Mouse (Mus musculus): ENCODE data around the gene Fam107a. TPM values are rescaled to one million over a fixed set of nuclear protein-coding genes. Genes with fewer than 3 reads are reported as not detected.
"Not testable (repeated sequence)": the region's sequence is repeated elsewhere in the genome, so short reads cannot be mapped to it uniquely, and the experiment has no call there.

The Fam107a gene
- polyA plus RNA-seq, 1 experiment from 2014 or later, result 0.08 TPM

DNA sequence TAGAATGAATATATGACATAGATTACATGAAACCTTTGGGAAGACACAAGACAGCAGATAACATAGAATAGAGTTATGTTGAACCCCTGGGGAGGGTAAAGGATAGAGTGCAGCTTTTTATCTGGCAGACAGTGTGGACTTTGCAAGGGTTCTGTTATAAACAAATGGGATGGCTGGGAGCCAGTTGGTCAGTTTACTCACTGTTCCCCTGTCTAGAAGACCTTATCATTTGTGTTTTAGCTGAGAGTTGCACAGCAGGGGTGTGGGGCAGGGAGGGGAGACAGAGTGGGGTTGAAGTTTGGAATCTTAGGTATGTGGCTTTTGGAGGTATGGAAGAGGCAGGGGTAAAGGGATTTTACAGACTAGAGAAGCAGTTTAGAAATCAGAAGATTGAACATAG, 34.0 kb downstream of the Fam107a start:
- Histone ChIP-seq H3K27me3 (no peaks in the 10 kb centered on the region), H3K4me3 (replicated peaks) (no peak overlapping the region), H3K36me3 (no peaks in the 10 kb centered on the region), H3K4me1 (replicated peaks) (peaks cover 8% of the 10 kb centered on the region), H3K4me2 (no peak overlapping the region), H3K9me3 (replicated peaks) (no peaks in the 10 kb centered on the region), H3K9ac (no peak overlapping the region), H3K27ac (peak overlapping the region; percentile 60)
- ATAC-seq (ENCODE audit: low read depth) (peak; percentile 73), DNase-seq (no peak)

DNA sequence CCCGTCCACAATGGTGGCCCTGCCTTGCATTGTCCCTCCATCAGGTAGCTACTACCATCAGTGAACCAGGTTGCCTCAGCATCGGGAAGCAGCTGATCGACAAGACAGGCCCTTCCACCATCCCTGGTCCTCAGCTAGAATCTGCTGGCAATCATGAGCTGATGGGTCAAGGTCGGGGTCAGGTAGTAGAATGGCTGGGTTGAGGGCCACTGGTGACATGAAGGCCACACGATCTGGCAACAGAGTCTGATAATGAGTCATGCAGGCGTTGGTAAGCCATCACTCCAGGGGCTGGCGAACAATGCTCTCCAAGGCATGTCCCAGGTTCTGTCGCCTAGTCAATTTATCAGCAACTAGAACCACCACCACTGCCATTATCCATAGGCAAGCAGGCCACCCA, 46.5 kb downstream of the Fam107a start:
- not testable (repeated sequence) for H3K4me2 ChIP-seq; H3K36me3 ChIP-seq; H3K9me3 ChIP-seq (replicated peaks); ATAC-seq (ENCODE audit: low read depth); H3K27me3 ChIP-seq; H3K4me1 ChIP-seq (replicated peaks); DNase-seq; H3K27ac ChIP-seq; H3K4me3 ChIP-seq (replicated peaks); H3K9ac ChIP-seq
- WGBS (ENCODE audit: insufficient replicate concordance), result 60% methylated on average over 8 of the region's 8 CpGs

DNA sequence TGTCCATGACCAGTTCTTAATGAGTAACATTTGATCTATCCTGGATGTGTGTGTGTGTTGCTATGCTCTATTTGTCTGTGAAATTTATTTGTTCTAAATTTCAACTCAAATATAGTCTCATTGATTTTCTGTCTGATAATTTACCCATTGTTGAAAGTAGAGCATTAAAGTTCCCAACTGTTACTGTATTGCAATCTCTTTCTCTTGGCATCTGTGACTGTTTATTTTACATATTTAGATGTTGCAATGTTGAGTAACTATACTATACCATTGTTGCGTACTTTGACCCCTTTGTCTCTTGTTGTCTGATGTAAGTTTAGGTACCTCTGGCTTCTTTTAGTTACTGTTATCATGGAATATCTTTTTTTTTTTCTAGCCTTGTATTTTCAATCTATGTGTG, 53.4 kb downstream of the Fam107a start:
- Histone ChIP-seq H3K9ac (no peak overlapping the region), H3K4me2 (no peak overlapping the region), H3K27me3 (no peaks in the 10 kb centered on the region), H3K36me3 (no peaks in the 10 kb centered on the region), H3K4me1 (replicated peaks) (no peaks in the 10 kb centered on the region), H3K9me3 (replicated peaks) (no peaks in the 10 kb centered on the region), H3K4me3 (replicated peaks) (no peak overlapping the region), H3K27ac (no peak overlapping the region)
- ATAC-seq (ENCODE audit: low read depth), result no peak
- no peak for DNase-seq
- WGBS (ENCODE audit: insufficient replicate concordance), result 66% methylated on average over 1 of the region's 1 CpGs

DNA sequence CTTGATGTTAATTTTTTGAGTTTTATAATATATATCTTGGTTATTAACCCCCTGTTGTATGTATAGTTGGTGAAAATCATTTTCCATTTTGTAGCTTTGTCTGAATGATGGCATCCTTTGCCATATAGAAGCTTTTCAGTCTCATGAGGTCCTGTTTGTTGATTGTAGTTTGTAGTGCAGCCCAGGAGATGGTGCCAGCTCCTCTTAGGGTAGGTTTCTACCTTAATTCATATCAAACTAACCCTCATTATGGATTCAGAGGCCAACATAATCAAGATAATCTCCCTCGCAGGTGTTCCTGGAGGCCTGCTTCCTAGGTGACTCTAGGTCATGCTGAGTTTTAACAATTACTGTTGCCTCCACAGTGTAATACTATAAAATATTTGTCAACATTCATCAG, 55.6 kb downstream of the Fam107a start:
- ATAC-seq (ENCODE audit: low read depth) (no peak), DNase-seq (no peak)
- H3K27ac ChIP-seq, result no peak overlapping the region
- H3K9me3 ChIP-seq (replicated peaks), result no peaks in the 10 kb centered on the region
- H3K4me1 ChIP-seq (replicated peaks), result 0 out of 2 replicates have a peak, but pooled peaks cover 5% of the 10 kb centered on the region
- no peak overlapping the region for H3K4me2 ChIP-seq
- H3K36me3 ChIP-seq, result no peaks in the 10 kb centered on the region
- no peak overlapping the region for H3K9ac ChIP-seq
- 45% methylated on average over 1 of the region's 1 CpGs for WGBS (ENCODE audit: insufficient replicate concordance)
- no peaks in the 10 kb centered on the region for H3K27me3 ChIP-seq
- no peak overlapping the region for H3K4me3 ChIP-seq (replicated peaks)

DNA sequence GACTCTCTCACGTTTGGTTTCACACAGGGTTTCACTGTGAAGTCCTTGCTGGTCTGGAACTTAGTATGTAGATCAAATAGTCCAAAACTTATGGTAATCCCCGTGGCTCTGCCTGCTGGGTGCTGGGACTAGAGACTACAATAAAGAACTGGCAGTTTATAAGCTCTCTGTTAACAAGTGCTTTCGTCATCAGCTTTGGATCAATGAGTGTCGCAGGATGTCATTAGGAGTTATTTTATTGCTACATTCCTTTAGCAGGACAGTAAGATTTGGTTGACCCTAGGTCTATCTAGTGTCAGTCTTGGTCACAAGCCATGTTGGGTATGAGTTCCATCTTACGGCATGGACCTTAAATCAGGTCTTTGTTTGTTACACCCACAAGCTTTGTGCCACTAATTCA, 57.6 kb downstream of the Fam107a start:
- DNase-seq (no peak), ATAC-seq (ENCODE audit: low read depth) (no peak)
- Histone ChIP-seq H3K36me3 (no peaks in the 10 kb centered on the region), H3K9me3 (replicated peaks) (no peaks in the 10 kb centered on the region), H3K4me1 (replicated peaks) (0 out of 2 replicates have a peak, but pooled peaks cover 8% of the 10 kb centered on the region), H3K4me2 (no peak overlapping the region), H3K27ac (0 out of 2 replicates have a peak overlapping the region, but pooled peaks have one; percentile 63), H3K4me3 (replicated peaks) (no peak overlapping the region), H3K27me3 (no peaks in the 10 kb centered on the region), H3K9ac (no peak overlapping the region)
- 54% methylated on average over 5 of the region's 5 CpGs for WGBS (ENCODE audit: insufficient replicate concordance)

DNA sequence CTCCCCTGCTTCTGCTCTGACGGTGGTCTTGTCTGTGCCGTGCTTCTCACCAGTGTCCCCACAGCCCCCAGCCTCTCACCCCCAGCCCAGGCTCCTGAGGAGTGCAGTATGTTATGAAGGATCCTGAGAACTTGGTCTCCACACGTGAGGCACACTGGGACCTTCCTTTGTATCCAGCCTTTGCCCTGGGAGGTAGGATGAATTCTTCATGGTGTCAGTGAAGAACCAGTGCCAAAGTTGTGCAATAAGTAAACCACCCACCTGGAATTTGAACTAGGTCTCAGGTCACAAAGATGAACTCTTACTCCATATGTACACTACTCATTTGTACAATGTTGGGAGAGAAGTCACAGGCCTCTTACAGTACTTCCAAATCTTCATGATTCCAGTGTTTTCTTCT, 58.7 kb downstream of the Fam107a start, which contains the start of gene Acox2:
TSS of gene Acox2 (minus strand) at position 188 of the 400 bp plus-strand sequence.
- no peaks in the 10 kb centered on the region for H3K27me3 ChIP-seq
- H3K4me1 ChIP-seq (replicated peaks), result 0 out of 2 replicates have a peak, but pooled peaks cover 8% of the 10 kb centered on the region
- ATAC-seq (ENCODE audit: low read depth), result peak; percentile 31
- peak within 1 kb of the TSS; percentile 43 for H3K4me2 ChIP-seq
- no peaks in the 10 kb centered on the region for H3K36me3 ChIP-seq
- H3K9ac ChIP-seq, result peak within 1 kb of the TSS; percentile 49
- WGBS (ENCODE audit: insufficient replicate concordance), result 46% methylated on average over 3 of the region's 3 CpGs
- peak within 1 kb of the TSS; percentile 8 for H3K4me3 ChIP-seq (replicated peaks)
- no peaks in the 10 kb centered on the region for H3K9me3 ChIP-seq (replicated peaks)
- H3K27ac ChIP-seq, result peak within 1 kb of the TSS; percentile 71
- DNase-seq, result no peak

DNA sequence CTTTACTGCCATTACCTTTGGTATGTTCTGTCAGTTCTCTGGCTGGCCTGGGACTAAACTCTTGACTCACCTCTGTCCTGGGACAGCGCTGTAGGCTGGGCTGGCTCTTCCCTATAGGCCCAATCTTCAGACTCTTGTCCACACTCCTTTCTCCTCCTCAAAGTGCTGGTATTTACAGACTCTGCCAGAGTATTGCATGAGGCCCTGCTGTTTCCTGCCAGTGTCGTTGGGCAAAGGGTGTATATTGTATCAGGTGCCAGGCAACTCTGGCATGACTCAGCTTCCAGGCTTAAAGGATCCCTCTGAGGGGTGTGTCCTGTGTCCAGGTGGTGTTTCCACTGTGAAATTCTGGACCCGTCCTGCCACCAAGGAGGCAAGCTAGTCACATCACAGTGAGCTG, 59.1 kb downstream of the Fam107a start:
- peak overlapping the region; percentile 49; the same call in 1 of the 2 replicates for H3K9ac ChIP-seq
- H3K36me3 ChIP-seq, result no peaks in the 10 kb centered on the region
- no peak for DNase-seq
- H3K4me3 ChIP-seq (replicated peaks), result peak overlapping the region; percentile 8; the same call in 1 of the 2 replicates
- peak; percentile 4; the same call in 1 of the 2 replicates for ATAC-seq (ENCODE audit: low read depth)
- 0 out of 2 replicates have a peak, but pooled peaks cover 8% of the 10 kb centered on the region for H3K4me1 ChIP-seq (replicated peaks)
- H3K27me3 ChIP-seq, result no peaks in the 10 kb centered on the region
- H3K27ac ChIP-seq, result peak overlapping the region; percentile 71
- H3K9me3 ChIP-seq (replicated peaks), result no peaks in the 10 kb centered on the region
- peak overlapping the region; percentile 43 for H3K4me2 ChIP-seq
- 46% methylated on average over 3 of the region's 3 CpGs for WGBS (ENCODE audit: insufficient replicate concordance)

DNA sequence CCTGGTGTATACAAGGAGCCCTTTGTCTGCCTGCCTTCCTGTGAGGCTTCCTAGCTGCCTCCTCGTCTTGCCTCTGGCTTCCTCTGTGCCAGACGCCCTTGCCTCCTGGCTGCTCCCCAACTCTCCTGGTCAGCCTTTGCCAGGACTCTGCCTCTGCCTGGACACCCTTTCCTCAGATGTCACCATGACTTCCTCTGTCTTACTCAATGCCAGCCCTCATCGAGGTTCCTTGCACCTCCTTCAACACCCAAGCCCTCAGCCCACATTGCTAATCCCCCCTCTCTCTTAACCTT, 59.5 kb downstream of the Fam107a start:
- Histone ChIP-seq H3K36me3 (no peaks in the 10 kb centered on the region), H3K27ac (peak overlapping the region; percentile 71), H3K4me2 (peak overlapping the region; percentile 43), H3K9ac (peak overlapping the region; percentile 49), H3K4me1 (replicated peaks) (0 out of 2 replicates have a peak, but pooled peaks cover 8% of the 10 kb centered on the region), H3K27me3 (no peaks in the 10 kb centered on the region), H3K9me3 (replicated peaks) (no peaks in the 10 kb centered on the region), H3K4me3 (replicated peaks) (peak overlapping the region; percentile 8; the same call in 1 of the 2 replicates)
- 33% methylated on average over 3 of the region's 3 CpGs for WGBS (ENCODE audit: insufficient replicate concordance)
- ATAC-seq (ENCODE audit: low read depth) (no peak), DNase-seq (no peak)

DNA sequence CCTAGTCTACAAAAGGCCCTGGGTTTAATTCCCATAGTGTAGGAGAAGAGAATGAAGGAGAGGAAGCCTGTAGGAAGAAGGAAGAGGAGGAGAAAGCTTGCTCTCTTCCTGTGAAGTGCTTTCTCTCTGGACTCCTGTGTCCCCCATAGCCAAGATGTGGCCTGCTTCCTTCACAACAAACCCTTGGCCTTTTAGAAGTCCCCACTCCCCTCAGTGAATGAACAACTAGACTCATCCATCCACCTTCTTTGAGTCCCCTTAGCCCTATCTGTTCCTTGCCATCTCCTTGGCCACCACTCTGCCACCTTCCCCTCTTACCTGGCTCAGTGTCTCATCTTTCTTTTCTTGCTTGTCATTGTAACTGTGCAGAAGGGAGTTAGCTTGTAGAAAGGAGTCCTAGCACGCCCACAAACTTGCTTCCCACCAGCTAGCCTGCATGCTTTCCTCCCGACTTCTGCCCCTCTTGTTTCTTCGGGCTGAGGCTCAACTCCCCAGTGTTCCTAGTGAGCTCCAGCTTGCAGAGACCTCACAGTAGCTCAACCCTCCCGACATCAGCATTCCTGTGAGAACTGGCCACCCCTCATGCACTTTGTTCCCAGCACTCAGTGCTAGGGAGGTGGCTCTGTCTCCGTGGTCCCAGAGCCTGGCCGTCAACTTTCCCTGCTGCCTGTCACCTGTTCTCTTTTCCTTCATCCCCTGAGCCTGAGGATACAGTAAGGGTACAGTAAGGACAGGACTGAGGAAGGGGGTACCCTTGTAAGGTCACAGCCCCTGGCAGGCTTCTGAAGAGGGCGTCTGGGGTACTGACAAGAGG, 60.1 kb downstream of the Fam107a start:
- Histone ChIP-seq H3K4me3 (replicated peaks) (peak overlapping the region; percentile 8; the same call in 1 of the 2 replicates), H3K9ac (peak overlapping the region; percentile 49)

DNA sequence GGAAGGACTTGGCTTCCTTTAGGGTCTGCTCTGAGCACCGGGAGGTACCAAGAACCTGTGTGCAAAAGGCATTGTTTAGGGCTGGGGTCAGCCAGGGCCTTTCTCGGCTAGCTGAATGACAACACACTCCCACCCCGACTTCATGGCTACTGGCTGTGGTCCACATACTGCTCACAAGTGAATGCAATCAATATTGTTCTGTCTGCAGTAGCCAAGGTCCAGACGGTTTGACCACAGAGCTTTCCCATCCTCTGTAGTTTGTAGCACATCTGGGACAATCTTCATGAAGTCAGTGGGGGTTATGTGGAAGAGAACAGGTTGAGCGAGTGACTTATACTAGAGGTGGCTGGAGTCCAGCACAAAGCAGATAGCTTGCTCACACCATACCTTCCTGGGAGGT, 60.9 kb downstream of the Fam107a start:
- Histone ChIP-seq H3K4me1 (replicated peaks) (0 out of 2 replicates have a peak, but pooled peaks cover 8% of the 10 kb centered on the region), H3K36me3 (no peaks in the 10 kb centered on the region), H3K9ac (no peak overlapping the region), H3K4me3 (replicated peaks) (no peak overlapping the region), H3K27me3 (no peaks in the 10 kb centered on the region), H3K4me2 (peak overlapping the region; percentile 43), H3K9me3 (replicated peaks) (no peaks in the 10 kb centered on the region), H3K27ac (peak overlapping the region; percentile 71; the same call in 1 of the 2 replicates)
- WGBS (ENCODE audit: insufficient replicate concordance), result 52% methylated on average over 5 of the region's 5 CpGs
- ATAC-seq (ENCODE audit: low read depth) (no peak), DNase-seq (no peak)

More for the DNA sequence above, 60.1 kb downstream of the Fam107a start:
- ATAC-seq (ENCODE audit: low read depth) (peak; percentile 18; the same call in 1 of the 2 replicates), DNase-seq (no peak)
- no peaks in the 10 kb centered on the region for H3K27me3 ChIP-seq
- peak overlapping the region; percentile 43 for H3K4me2 ChIP-seq
- H3K4me1 ChIP-seq (replicated peaks), result 0 out of 2 replicates have a peak, but pooled peaks cover 8% of the 10 kb centered on the region
- no peaks in the 10 kb centered on the region for H3K36me3 ChIP-seq
- no peaks in the 10 kb centered on the region for H3K9me3 ChIP-seq (replicated peaks)
- H3K27ac ChIP-seq, result peak overlapping the region; percentile 71
- 44% methylated on average over 7 of the region's 7 CpGs for WGBS (ENCODE audit: insufficient replicate concordance)

DNA sequence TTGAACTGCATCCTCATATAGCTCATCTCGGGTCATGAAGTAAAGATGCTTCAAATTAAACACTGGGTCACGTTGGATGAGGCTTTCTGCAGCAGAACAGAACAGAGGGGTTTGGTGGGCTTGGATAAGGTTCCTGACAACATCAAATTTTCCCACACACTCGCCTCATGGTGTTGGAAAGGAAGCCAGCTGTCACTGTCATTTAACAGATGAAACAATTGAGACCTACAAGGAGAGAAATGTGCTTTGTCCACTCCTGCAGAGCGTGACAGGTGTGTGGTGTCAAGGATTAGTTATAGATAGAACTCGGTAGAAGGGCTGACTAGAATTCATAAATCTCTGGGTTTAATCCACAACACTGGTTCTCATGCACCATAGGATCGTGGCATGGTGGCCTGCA, 61.8 kb downstream of the Fam107a start:
- Histone ChIP-seq H3K36me3 (no peaks in the 10 kb centered on the region), H3K4me1 (replicated peaks) (0 out of 2 replicates have a peak, but pooled peaks cover 8% of the 10 kb centered on the region), H3K27me3 (no peaks in the 10 kb centered on the region), H3K9ac (0 out of 2 replicates have a peak overlapping the region, but pooled peaks have one; percentile 9), H3K4me2 (no peak overlapping the region), H3K27ac (no peak overlapping the region), H3K9me3 (replicated peaks) (no peaks in the 10 kb centered on the region), H3K4me3 (replicated peaks) (no peak overlapping the region)
- no peak for ATAC-seq (ENCODE audit: low read depth)
- DNase-seq, result no peak
- WGBS (ENCODE audit: insufficient replicate concordance), result 52% methylated on average over 6 of the region's 6 CpGs

Measured in liver, embryonic 13.5 days (tissue).